Mouse (Mus musculus) macrophage (primary cell): Measurements from ENCODE around the gene Als2. TPM values are rescaled to one million over a fixed set of nuclear protein-coding genes. Genes with fewer than 3 reads are reported as not detected.

ENCODE experiments used
- H3K27ac ChIP-seq: fragments of 350-480 bp; formaldehyde crosslinking; 2 replicates; pipeline ENCODE4 v1.9.0; 2021
- H3K36me3 ChIP-seq: fragments of 350-480 bp; formaldehyde crosslinking; 2 replicates; pipeline ENCODE4 v1.9.0; 2021; ENCODE audit errors: inconsistent target
- H3K4me3 ChIP-seq: fragments of 350-480 bp; formaldehyde crosslinking; 2 replicates; pipeline ENCODE4 v1.9.0; 2021; ENCODE audit errors: inconsistent target
- H3K79me2 ChIP-seq: fragments of 350-480 bp; formaldehyde crosslinking; 2 replicates; pipeline ENCODE4 v1.9.0; 2021; ENCODE audit errors: inconsistent target
- WGBS: methylation state at CpG from one replicate; pipeline ENCODE4 v1.1.7; 2026; ENCODE audit warnings: inconsistent platforms; ENCODE audit not compliant: missing documents; 5-methylcytosine and 5-hydroxymethylcytosine counted together
- polyA plus RNA-seq: library from polyadenylated mRNA; stranded (reverse); fragments of 250-400 nt; gene quantifications from 3 replicates; pipeline ENCODE4 v1.2.4, GENCODE M21; 2018; ENCODE audit warnings: inconsistent platforms

Als2 gene
- polyA plus RNA-seq, 1 experiment from 2014 or later, result 14.3 TPM

- Histone ChIP-seq H3K27ac (no peak overlapping the region), H3K4me3 (no peak overlapping the region), H3K79me2 (peaks cover 11% of the 10 kb centered on the region; the same call in 1 of the 2 replicates), H3K36me3 (peaks cover 9% of the 10 kb centered on the region; the same call in 1 of the 2 replicates)
- 91% methylated on average over 4 of the region's 4 CpGs for WGBS
Measured at GRCm38 (mm10) chr1:59229187-59229586, 7.8 kb downstream of the Als2 start.

GRCm38 (mm10) chr1:59228552-59228951 is 8.5 kb downstream of the Als2 start:
- H3K4me3 ChIP-seq, result no peak overlapping the region
- no peak overlapping the region for H3K27ac ChIP-seq
- H3K79me2 ChIP-seq, result peaks cover 7% of the 10 kb centered on the region; the same call in 1 of the 2 replicates
- H3K36me3 ChIP-seq, result peaks cover 9% of the 10 kb centered on the region; the same call in 1 of the 2 replicates
- WGBS, result 62% methylated on average over 7 of the region's 7 CpGs

DNA sequence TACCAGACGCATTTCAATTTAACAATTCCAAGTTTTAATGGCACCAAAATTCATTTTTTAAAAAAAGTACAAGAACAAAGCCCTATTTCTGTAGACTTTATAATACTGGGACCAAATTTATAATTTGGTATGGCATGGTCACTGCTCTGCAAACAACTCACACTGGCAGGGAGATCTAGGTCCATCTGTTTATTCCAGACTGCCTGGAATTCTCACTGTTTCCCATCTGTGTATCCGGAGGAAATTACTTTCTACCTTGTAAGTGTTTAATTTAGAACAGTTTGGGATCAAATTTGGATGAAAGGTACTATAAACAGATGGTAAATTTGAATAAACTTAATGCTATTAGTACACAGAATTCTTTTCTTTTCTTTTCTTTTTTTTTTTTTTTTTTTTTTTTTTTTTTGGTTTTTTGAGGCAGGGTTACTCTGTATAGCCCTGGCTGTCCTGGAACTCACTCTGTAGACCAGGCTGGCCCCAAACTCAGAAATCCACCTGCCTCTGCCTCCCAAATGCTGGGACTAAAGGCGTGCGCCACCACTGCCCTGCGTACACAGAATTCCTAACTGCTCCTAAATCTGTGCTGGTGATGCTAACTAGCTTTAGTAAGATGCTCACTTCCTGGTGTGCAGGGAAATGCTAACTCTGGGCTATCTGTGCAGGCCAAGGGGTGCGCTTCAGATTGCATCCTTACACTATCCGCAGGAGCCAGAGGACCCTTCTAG is 14.8 kb downstream of the Als2 start:
- H3K4me3 ChIP-seq, result no peak overlapping the region
- no peak overlapping the region for H3K27ac ChIP-seq
- no peaks in the 10 kb centered on the region for H3K36me3 ChIP-seq
- 98% methylated on average over 6 of the region's 7 CpGs for WGBS
- H3K79me2 ChIP-seq, result no peaks in the 10 kb centered on the region

GRCm38 (mm10) chr1:59221591-59221990 is 15.4 kb downstream of the Als2 start:
- no peak overlapping the region for H3K27ac ChIP-seq
- 92% methylated on average over 2 of the region's 2 CpGs for WGBS
- no peaks in the 10 kb centered on the region; the same call in 1 of the 2 replicates for H3K36me3 ChIP-seq
- H3K4me3 ChIP-seq, result no peak overlapping the region
- H3K79me2 ChIP-seq, result no peaks in the 10 kb centered on the region

DNA sequence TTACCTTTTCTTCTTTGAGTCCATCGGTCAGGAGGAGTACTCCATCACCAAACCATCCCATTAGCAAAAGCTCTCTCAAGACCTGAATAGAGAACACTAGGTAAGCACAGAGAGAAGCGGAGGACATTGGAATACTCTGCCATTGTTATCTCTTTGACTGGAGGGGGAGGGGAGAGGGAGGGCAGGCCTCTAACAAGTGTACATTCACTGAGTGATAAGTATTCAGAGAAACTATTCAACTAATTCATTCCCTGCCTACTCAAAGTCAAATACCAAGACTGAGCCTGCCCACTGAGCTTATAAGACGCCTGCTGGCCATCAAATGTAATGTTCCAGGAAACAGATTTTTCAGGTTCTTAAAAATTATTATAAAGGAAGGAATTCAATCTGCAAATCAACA is 16.7 kb downstream of the Als2 start:
- no peaks in the 10 kb centered on the region for H3K79me2 ChIP-seq
- peaks cover 4% of the 10 kb centered on the region; the same call in 1 of the 2 replicates for H3K36me3 ChIP-seq
- 98% methylated on average over 3 of the region's 3 CpGs for WGBS
- H3K27ac ChIP-seq, result no peak overlapping the region
- no peak overlapping the region for H3K4me3 ChIP-seq

GRCm38 (mm10) chr1:59215446-59215845 is 21.6 kb downstream of the Als2 start:
- H3K27ac ChIP-seq, result no peak overlapping the region
- H3K79me2 ChIP-seq, result no peaks in the 10 kb centered on the region
- H3K4me3 ChIP-seq, result no peak overlapping the region
- WGBS, result 98% methylated on average over 11 of the region's 11 CpGs
- peaks cover 17% of the 10 kb centered on the region; the same call in 1 of the 2 replicates for H3K36me3 ChIP-seq

DNA sequence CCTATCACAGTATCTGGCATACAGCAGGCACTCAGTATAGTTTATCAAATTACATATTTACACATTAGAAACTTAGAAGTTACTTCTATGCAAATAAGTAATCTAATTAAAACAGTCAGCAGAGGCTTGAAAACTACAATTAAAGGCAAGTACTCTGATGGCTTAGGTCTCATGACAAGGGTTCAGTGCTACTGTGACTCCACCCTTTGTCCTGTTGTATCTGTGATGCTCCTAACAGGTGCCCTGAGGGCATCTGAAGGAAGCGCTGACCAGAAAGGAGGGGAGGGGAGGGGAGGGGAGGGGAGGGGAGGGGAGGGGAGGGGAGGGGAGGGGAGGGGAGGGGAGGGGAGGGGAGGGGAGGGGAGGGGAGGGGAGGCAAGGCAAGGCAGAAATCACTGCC is 24.1 kb downstream of the Als2 start:
- Histone ChIP-seq H3K4me3 (no peak overlapping the region), H3K36me3 (peaks cover 33% of the 10 kb centered on the region), H3K79me2 (no peaks in the 10 kb centered on the region), H3K27ac (no peak overlapping the region)
- WGBS, result no CpG with 5 or more reads among the region's 1 CpGs

GRCm38 (mm10) chr1:59212076-59212779 is 24.8 kb downstream of the Als2 start:
- 91% methylated on average over 5 of the region's 5 CpGs for WGBS
- Histone ChIP-seq H3K27ac (no peak overlapping the region), H3K4me3 (no peak overlapping the region), H3K79me2 (no peaks in the 10 kb centered on the region), H3K36me3 (peaks cover 39% of the 10 kb centered on the region)

DNA sequence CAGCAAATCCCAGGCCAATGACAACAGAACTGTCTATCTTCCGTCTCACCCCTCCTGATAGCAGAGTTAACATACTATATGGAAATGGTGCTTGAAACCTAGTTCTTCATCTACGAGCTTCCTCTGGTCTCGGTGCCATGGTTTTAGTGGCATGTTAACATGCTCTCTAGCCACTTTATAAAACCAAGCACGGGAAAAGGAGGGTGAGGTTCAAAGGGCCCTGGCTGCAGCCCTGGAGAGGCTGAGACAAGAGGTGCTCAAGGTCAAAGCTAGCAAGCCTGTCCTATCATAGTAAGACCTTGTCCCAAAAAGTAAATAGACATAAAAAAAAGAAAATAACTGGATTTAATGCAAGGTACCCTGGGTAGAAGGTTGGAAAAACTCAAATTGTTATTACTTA is 25.4 kb downstream of the Als2 start:
- Histone ChIP-seq H3K27ac (no peak overlapping the region), H3K36me3 (peaks cover 39% of the 10 kb centered on the region), H3K4me3 (no peak overlapping the region), H3K79me2 (no peaks in the 10 kb centered on the region)
- 94% methylated on average over 4 of the region's 4 CpGs for WGBS

DNA sequence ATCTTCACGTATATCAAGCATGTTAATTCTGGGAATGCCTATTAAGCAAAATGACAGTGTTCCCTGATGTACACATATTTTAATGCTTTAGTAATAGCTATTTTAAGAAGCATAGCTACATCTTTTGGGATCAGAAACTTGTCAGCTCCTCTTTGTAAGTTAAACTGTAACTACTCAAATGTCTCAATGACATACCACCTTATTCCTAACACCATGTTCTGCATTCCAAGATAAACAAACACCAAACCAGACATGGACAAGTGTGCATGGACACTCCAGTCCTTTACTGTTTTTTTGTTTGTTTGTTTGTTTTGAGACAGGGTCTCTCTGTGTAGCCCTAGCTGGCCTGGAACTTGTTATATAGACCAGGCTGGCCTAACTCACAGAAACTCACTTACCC is 28.7 kb downstream of the Als2 start:
- Histone ChIP-seq H3K27ac (no peak overlapping the region), H3K36me3 (peaks cover 29% of the 10 kb centered on the region), H3K79me2 (no peaks in the 10 kb centered on the region), H3K4me3 (no peak overlapping the region)
- WGBS, result 100% methylated on average over 1 of the region's 1 CpGs

- peaks cover 41% of the 10 kb centered on the region for H3K36me3 ChIP-seq
- WGBS, result 88% methylated on average over 1 of the region's 1 CpGs
- H3K79me2 ChIP-seq, result no peaks in the 10 kb centered on the region
- H3K27ac ChIP-seq, result no peak overlapping the region
- H3K4me3 ChIP-seq, result no peak overlapping the region
Measured at GRCm38 (mm10) chr1:59204489-59204888, 32.5 kb downstream of the Als2 start.

- Histone ChIP-seq H3K4me3 (no peak overlapping the region), H3K36me3 (peaks cover 27% of the 10 kb centered on the region; the same call in 1 of the 2 replicates), H3K79me2 (no peaks in the 10 kb centered on the region), H3K27ac (no peak overlapping the region)
- WGBS, result 96% methylated on average over 10 of the region's 10 CpGs
Measured at GRCm38 (mm10) chr1:59202367-59202766, 34.7 kb downstream of the Als2 start.

DNA sequence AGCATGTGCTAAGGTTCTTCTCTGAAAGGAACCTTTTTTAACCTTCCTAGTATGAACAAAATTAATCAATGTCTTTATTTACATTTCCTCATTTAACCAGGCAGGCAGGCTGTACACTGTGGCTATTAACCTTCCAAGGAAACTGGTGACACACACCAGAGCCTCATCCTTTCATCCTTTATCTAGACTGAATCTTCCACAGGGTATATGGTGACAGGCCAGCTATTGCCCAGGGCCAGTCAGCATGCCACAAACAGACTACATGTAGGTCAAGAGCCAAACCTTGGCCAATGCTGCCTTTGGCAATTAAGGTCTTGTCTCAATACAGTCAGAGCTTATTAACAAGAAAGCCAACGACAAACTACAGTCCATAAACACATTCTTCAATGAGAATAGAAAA is 35.5 kb downstream of the Als2 start:
- WGBS, result 86% methylated on average over 1 of the region's 1 CpGs
- Histone ChIP-seq H3K79me2 (no peaks in the 10 kb centered on the region), H3K36me3 (peaks cover 25% of the 10 kb centered on the region; the same call in 1 of the 2 replicates), H3K27ac (no peak overlapping the region), H3K4me3 (no peak overlapping the region)

DNA sequence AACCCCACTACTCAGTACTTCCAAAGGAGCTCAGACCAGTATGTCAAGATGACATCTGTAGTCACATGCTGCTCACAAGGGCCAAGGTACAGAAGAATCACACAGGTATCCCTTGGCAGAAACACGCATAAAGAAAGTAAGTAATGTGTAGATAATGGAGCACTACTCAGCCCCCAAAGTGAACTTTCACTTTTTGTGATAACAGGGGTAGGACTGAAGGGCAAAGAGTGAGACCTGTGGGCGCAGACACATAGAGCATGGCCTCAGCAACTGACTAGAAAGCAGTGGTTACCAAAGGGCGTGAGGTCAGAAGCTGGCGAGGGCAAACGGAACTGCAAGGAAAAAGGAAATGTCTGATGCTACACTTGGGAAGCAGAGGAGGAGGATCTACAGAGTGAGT is 36.1 kb downstream of the Als2 start:
- no peak overlapping the region for H3K4me3 ChIP-seq
- no peak overlapping the region for H3K27ac ChIP-seq
- H3K79me2 ChIP-seq, result no peaks in the 10 kb centered on the region
- WGBS, result 87% methylated on average over 5 of the region's 5 CpGs
- H3K36me3 ChIP-seq, result peaks cover 25% of the 10 kb centered on the region; the same call in 1 of the 2 replicates

DNA sequence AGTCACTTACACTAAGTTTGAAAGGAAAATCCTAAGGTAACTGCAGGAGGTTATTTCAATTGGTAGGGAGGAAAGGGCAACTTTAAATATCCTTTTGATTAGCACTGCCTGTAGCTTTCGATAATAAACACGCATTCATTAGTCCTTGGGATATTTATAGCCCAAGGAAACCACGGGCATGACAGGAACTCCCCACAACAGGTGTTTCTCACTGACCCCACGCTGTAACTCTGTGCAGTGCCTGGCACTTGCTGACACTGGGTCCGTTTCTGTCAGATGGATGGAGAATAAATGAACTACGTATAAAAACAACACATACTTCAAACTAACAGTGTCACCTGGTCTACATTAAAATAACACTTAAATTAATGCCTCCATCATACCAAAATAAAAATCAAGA is 42.1 kb downstream of the Als2 start:
- no peaks in the 10 kb centered on the region for H3K79me2 ChIP-seq
- H3K27ac ChIP-seq, result no peak overlapping the region
- H3K36me3 ChIP-seq, result peaks cover 39% of the 10 kb centered on the region
- H3K4me3 ChIP-seq, result no peak overlapping the region
- 28% methylated on average over 6 of the region's 6 CpGs for WGBS
